Mouse (Mus musculus): ENCODE measurements at regions not wholly inside any gene's neighbourhood (a gene's known extent, or its start where the extent isn't known, plus 50 kb on each side); places are given as distances from the start of the nearest gene placed in this dataset.
A peak's percentile ranks its signal among the peaks of the same experiment; 100 is the strongest.

DNA sequence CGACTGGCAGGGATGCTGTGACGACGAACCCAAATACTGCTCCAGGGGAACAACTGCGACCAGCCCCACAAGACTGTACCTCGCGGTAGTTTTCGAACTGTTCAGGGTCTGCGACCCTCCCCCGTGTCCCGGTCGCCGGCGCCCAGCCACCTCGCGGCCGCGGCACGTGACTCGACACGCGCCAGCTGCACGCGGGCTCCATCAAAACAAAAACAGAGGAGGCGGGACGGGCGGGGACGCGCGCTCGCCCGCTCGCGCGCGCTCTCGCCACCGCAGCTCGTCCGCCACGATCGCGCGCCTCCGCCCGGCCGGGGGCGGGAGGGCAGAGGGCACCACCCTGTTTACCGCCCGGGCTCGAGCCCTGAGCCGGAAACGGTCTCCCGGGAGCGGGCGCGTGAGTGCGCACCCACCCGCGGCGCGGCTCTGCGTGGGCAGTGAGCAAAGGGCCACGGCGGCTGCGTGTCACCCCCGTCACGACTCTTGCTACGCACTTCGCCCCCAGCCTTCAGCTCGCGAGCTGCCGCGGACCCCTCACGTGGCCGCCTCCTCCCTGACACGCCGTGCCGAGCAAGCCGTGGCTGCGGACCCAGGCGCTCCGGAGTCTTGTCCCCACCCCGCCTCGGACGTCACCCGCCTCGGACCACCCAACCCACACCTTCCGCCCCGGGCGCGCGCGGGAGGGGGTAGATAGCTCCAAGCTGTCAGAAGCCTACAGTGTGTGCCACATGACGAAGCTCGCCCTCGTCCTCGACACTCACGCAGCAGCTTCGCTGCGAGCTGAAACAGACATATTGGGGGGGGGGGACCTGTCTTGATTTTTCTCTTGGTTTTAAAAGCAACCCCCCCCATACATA is 182.1 kb upstream of the Mkln1 start:
- DNase-seq (ENCODE audit: low spot score in 2 of 2) = peak; percentile 95 to 96

DNA sequence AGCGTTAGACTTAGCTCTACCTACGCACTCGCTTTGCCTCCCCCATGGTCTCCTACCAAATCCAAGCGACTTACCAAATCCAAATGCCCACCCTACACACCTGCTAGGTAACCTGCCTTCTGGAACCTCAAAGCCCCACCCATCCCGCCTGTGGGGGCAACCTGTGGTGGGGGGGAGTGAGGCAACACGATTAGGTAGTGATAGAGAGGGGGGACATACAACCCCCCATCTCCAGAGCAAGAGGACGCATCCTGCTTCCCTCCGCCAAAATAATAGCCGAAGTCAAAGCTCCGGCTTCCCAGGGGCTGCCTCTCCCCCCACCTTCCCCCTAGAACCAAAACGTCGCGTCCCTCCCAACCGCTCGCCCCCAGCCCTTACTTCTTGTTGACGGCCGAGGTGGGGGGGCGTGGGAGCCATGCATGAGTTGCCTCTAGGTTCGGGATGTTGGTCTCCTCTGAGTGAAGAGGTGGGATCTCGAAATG is 181.4 kb upstream of the Mkln1 start:
- DNase-seq (ENCODE audit: low spot score in 2 of 2) = peak; percentile 60 to 68

DNA sequence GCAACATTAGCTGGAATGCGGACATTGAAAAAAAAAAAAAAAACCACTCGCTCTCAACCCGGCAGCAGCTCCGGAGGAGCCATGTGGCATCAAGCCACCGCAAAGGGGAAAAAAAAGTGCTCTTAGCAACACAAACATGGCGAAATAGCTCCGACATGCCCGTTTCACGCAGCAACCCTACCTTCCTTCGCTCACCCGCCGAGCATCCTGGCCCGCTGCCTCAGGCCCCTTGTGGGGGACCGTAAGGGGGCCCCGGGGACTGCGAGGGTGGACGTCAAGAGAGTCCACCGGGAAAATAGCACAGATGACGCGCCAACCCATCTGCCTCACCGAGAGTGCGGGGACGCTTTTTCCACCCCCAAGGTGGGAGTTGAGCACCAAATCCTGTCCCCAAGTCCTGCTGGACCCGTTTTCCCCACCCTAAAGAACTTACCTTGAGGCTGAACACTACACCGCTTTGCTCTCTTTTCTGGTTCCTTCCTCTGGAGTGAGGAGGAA is 180.8 kb upstream of the Mkln1 start:
- DNase-seq (ENCODE audit: low spot score in 2 of 2) = peak; percentile 40 to 58

DNA sequence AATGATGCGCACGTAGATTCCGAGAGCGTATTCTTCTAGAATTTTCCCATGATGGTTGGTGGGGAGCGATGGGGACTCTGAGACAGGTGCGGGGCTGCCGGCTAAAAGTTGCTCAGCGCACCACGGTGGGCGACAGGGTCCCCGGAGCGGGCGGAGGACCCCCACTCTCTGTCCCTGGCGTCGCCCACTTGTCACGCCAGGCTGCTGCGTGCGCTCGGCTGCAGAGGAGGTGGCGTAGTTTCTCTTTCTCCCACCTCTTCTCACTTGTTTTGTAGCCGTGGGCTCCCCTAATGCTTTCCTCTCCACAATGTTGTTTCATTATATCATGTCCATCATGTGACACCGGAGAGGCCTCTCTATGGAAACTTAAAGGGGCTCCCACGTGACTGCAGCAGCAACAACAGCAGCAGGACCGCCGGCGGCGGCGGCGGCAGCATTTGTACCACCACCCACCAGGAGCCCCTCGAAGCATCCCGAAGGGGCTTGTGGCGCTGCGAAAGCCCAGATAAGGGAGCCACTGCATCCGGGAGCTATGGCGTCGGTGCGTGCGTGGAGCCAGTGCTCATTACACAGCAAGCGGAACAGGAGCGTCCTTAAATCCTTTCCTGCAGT is 180.3 kb upstream of the Mkln1 start:
- peak; percentile 73 to 78 for DNase-seq (ENCODE audit: low spot score in 2 of 2)

DNA sequence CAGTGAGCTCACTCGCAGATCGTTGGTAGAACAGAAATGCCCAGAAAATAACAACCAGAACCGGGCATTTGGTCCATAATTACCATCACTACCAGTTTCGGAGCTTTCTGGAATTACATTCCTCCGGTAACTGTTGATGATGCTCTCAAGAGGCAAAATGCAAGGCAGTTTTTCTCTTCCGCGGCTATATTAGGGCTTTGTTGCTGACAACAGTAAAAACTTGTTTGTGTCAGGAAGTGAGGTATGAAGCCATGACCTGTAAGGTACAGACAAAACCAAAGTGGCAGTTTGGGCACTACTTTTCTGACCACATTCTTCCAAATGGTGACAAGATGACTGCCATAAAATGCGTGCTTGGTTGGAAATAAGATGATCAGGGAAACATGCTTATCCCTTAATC is 179.7 kb upstream of the Mkln1 start:
- no peak for DNase-seq (ENCODE audit: low spot score in 2 of 2)

- DNase-seq (ENCODE audit: low spot score in 2 of 2) = no peak
Observed at GRCm38 (mm10) chr6:31219736-31220135, 178.8 kb upstream of the Mkln1 start.

DNA sequence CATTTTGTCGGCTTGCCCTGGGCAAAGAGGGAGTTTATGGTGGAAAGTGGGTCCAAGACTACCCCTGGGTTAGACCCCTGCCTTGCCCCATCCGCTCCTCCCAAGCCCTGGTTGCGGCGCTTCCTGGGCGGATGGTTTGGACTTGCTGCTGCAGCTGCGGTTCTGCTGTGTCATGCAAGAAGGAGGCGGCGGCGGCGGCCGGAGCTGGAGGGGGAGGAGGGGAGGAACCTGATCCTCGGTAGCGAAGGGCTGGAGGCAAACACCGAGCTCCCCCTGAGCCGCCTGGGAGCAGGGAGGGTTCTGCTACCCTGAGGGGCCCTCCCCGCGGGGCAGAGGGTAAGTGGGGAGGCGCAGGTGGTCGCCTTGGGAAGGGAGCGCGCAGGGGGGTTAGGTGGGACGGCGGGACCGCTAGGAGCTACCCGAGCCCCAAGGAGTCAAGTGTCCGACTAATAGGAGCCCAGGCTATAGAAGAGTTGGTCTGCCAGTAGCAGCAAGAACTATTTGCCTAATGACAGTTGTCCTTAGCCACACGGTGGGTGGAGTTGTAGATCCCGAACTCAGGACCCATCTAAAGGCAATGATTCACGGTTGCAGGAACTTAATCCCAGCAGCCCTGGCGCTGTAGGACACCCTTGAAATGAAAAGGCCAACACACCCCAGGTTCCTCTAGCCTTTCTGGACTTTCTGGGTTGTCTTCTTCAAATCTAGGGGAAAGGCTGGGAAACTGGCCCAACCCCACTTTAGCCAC is 178.2 kb upstream of the Mkln1 start:
- DNase-seq (ENCODE audit: low spot score in 2 of 2) = peak; percentile 78 to 82

GRCm38 (mm10) chr6:31221490-31221889 is 177.0 kb upstream of the Mkln1 start:
- no peak for DNase-seq (ENCODE audit: low spot score in 2 of 2)

- DNase-seq (ENCODE audit: low spot score in 2 of 2) = no peak
Observed at GRCm38 (mm10) chr6:31222024-31222579, 176.4 kb upstream of the Mkln1 start.

DNA sequence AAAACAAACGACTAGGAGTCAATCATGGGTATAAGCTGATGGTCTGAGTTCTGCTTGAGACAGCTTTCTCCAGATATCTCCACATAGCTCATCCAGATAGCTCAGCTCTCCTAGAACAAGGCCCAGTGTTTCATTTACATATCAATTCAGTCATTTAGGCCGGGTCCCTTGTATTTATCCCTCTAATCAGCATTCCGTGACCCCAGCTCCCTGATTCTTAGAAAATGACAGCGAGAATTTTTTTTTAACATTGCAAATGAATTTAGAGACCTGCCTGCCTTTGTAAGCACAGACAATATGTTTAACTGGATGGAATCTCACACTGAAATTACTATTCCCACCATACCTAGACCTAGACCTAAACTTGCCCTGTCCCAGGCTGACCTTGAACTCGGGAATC is 171.1 kb upstream of the Mkln1 start:
- DNase-seq (ENCODE audit: low spot score in 2 of 2) = no peak

DNA sequence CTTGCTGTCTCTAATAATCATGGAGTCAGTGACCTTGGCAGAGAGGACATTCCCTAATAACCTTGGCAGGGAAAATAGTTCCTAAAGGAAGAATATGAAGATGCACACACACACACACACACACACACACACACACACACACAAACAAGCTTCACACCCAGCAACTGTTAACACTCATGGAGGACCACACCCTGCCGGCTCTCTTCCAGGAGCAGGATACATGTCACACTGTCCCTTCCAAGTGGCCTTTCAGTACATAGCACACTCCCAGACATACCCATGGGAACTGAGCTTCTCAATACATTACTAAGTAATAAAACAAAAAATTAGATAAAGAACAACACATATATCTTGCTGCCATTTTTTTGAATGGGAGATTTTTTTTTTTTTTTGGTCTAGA is 170.5 kb upstream of the Mkln1 start:
- DNase-seq (ENCODE audit: low spot score in 2 of 2) = no peak

- no peak for DNase-seq (ENCODE audit: low spot score in 2 of 2)
Observed at GRCm38 (mm10) chr6:31231821-31232220, 166.7 kb upstream of the Mkln1 start.

GRCm38 (mm10) chr6:31233252-31233993 is 165.1 kb upstream of the Mkln1 start:
- no peak for DNase-seq (ENCODE audit: low spot score in 2 of 2)

DNA sequence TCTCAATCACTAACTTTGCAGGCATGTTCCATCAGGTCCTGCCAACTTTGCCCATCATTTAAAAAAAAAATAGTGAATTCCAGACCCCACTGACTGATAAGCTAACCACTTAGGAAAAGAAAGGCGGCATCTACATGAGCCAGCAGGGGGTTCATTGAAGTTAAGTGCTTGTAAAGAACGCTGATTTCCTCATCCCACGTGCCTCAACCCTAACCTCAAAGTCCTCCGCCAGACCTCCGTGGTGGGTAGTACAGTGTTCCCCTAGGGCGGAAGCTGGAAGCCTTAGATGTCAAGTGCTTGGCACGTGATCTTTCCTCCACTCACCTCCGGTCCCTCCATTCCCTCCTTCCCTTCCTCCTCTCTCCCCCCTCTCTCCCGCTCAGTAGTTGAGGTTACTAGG is 158.5 kb upstream of the Mkln1 start:
- DNase-seq (ENCODE audit: low spot score in 2 of 2) = no peak

- no peak for DNase-seq (ENCODE audit: low spot score in 2 of 2)
Observed at GRCm38 (mm10) chr6:31250526-31250925, 148.0 kb upstream of the Mkln1 start.

DNA sequence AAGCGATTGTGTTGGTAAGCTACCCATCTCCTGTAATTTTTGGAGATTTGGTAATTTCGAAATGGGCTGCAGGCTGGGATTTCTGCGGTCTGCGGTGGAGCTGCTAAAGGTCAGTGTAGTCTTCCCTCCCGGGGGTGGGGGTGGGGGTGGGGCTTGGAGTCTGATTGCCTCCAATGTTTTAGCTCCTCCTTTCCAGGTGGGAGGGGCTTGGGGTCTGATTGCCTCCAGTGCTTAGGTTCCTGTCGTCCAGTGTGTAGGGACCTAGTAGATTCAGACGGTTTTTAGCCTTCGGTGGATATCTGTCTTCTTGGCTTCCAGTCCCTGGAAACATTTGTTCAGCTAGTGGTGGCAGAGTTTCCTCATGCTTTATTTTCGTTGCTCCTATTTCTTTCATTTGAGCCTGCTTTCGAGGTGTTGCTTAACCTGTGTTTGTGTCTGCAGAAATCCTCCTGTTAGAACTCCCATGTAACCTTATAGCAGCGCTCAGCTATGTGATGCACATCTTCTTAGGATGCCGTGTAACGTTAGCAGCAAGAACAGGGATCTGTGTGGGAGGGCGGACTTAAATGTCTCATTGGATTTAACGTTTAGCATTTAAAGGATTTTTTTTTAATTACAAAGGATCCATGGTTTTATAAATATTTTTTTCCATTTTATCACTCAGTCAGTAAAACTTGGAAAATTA is 145.1 kb upstream of the Mkln1 start:
- no peak for DNase-seq (ENCODE audit: low spot score in 2 of 2)

DNA sequence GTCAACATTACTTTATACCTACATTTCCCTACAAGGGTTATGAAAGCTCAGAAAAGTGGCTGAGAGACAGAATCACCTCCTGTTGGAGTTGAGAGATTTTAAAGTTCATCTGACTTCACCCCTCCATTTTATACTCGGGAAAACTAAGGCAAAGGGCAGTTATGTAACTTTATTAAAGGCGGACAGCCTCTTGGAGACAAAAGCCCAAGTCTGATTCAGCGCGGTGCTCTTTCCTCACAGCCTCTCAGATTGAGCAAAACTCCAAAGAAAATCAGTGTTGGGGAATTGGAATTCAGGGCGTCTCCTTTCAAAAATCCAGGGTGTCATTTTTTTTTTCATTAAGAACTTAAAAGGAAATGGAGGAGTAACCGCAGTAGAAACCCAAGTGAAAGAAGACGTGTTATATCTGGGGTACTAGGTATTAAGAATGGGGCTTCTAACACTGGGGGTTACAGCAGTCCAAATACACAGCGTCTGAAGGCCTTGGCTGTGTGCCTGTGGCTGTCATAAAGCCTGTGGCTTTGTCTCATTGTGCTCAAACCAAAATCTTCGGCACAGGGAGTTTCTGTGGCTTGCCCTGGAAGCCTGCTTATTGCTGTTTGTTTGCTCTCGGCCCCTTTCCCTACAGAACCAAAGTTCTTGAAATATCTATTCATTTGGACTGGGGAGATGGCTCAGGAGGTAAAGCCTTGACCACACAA is 137.7 kb upstream of the Mkln1 start:
- DNase-seq (ENCODE audit: low spot score in 2 of 2) = no peak

DNA sequence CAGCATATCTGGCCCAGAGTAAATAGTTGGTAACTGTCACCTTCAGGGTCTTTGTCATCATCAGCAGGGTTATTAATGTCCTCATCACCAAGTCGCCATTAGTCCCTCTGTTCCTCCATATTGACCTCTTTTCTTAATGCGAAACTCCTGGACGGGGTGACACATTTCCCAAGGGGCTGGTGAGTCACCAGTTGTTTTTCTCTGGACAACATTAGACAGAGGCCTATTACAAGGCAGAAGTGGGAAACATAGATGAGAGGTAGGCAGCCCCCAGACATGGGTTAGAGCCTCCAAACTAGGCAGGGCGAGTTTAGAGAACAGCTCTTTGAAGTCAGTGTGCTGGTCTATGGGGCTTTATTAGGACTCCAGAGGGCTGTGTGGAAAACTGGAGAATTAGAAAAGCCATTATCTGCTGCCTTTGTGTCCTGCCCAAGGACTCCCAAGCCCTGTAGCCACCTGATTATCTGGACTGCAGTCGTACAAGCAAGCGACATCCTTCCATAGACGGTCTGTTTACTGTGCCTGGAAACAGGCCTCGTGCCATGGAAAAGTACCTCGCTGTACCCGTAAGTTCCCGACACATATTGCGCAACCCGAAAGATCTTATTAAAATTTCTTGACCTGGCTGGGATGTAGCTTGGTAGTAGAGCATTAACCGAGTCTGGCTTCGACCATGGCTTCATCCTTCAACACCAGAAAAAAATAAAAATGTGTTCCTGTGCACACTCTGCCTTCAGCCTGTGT is 136.6 kb upstream of the Mkln1 start:
- DNase-seq (ENCODE audit: low spot score in 2 of 2) = no peak

- DNase-seq (ENCODE audit: low spot score in 2 of 2) = no peak
Observed at GRCm38 (mm10) chr6:31262651-31263050, 135.9 kb upstream of the Mkln1 start.
